Mouse (Mus musculus) macrophage (primary cell): ENCODE results near the gene Draxin. TPM values are rescaled to one million over a fixed set of nuclear protein-coding genes. Genes with fewer than 3 reads are reported as not detected.
A peak's percentile ranks its signal among the peaks of the same experiment; 100 is the strongest.

ENCODE experiments used
- H3K27ac ChIP-seq: fragments of 350-480 bp; formaldehyde crosslinking; 2 replicates; pipeline ENCODE4 v1.9.0; 2021
- H3K36me3 ChIP-seq: fragments of 350-480 bp; formaldehyde crosslinking; 2 replicates; pipeline ENCODE4 v1.9.0; 2021; ENCODE audit errors: inconsistent target
- H3K4me3 ChIP-seq: fragments of 350-480 bp; formaldehyde crosslinking; 2 replicates; pipeline ENCODE4 v1.9.0; 2021; ENCODE audit errors: inconsistent target
- H3K79me2 ChIP-seq: fragments of 350-480 bp; formaldehyde crosslinking; 2 replicates; pipeline ENCODE4 v1.9.0; 2021; ENCODE audit errors: inconsistent target
- WGBS: methylation state at CpG from one replicate; pipeline ENCODE4 v1.1.7; 2026; ENCODE audit warnings: inconsistent platforms; ENCODE audit not compliant: missing documents; 5-methylcytosine and 5-hydroxymethylcytosine counted together
- polyA plus RNA-seq: library from polyadenylated mRNA; stranded (reverse); fragments of 250-400 nt; gene quantifications from 3 replicates; pipeline ENCODE4 v1.2.4, GENCODE M21; 2018; ENCODE audit warnings: inconsistent platforms

Gene Draxin
- polyA plus RNA-seq, 1 experiment from 2014 or later = not detected

GRCm38 (mm10) chr4:148089166-148089565 lies 41.3 kb downstream of the Draxin start:
- H3K4me3 ChIP-seq = no peak overlapping the region
- peaks cover 16% of the 10 kb centered on the region; the same call in 1 of the 2 replicates for H3K79me2 ChIP-seq
- WGBS = 100% methylated on average over 4 of the region's 4 CpGs
- no peak overlapping the region for H3K27ac ChIP-seq
- no peaks in the 10 kb centered on the region for H3K36me3 ChIP-seq

GRCm38 (mm10) chr4:148087907-148088527 lies 42.5 kb downstream of the Draxin start, which contains the start of gene Agtrap:
Agtrap (minus strand) TSS chr4:148088031.
- H3K36me3 ChIP-seq = no peaks in the 10 kb centered on the region
- WGBS = 7% methylated on average over 34 of the region's 34 CpGs
- H3K27ac ChIP-seq = peak within 1 kb of the TSS; percentile 33
- peaks cover 16% of the 10 kb centered on the region; the same call in 1 of the 2 replicates for H3K79me2 ChIP-seq
- H3K4me3 ChIP-seq = peak within 1 kb of the TSS; percentile 54

GRCm38 (mm10) chr4:148087091-148087906 lies 43.2 kb downstream of the Draxin start:
- no peaks in the 10 kb centered on the region for H3K36me3 ChIP-seq
- WGBS = 4% methylated on average over 29 of the region's 30 CpGs
- H3K79me2 ChIP-seq = peaks cover 16% of the 10 kb centered on the region; the same call in 1 of the 2 replicates
- no peak overlapping the region; the same call in 1 of the 2 replicates for H3K27ac ChIP-seq
- H3K4me3 ChIP-seq = peak overlapping the region; percentile 54

- H3K4me3 ChIP-seq = no peak overlapping the region
- WGBS = 75% methylated on average over 3 of the region's 3 CpGs
- H3K27ac ChIP-seq = no peak overlapping the region
- H3K36me3 ChIP-seq = peaks cover 13% of the 10 kb centered on the region
- peaks cover 16% of the 10 kb centered on the region; the same call in 1 of the 2 replicates for H3K79me2 ChIP-seq
These were observed 44.6 kb downstream of the Draxin start for GRCm38 (mm10) chr4:148085907-148086305.

GRCm38 (mm10) chr4:148085131-148085906 lies 45.2 kb downstream of the Draxin start:
- WGBS = 65% methylated on average over 10 of the region's 10 CpGs
- Histone ChIP-seq H3K4me3 (no peak overlapping the region), H3K27ac (no peak overlapping the region)

GRCm38 (mm10) chr4:148084261-148084714 lies 46.2 kb downstream of the Draxin start:
- Histone ChIP-seq H3K36me3 (peaks cover 29% of the 10 kb centered on the region), H3K4me3 (no peak overlapping the region), H3K79me2 (peaks cover 16% of the 10 kb centered on the region; the same call in 1 of the 2 replicates), H3K27ac (no peak overlapping the region)
- WGBS = 39% methylated on average over 6 of the region's 8 CpGs

More at GRCm38 (mm10) chr4:148085131-148085906, 45.2 kb downstream of the Draxin start:
- Histone ChIP-seq H3K36me3 (peaks cover 19% of the 10 kb centered on the region), H3K79me2 (peaks cover 16% of the 10 kb centered on the region; the same call in 1 of the 2 replicates)

GRCm38 (mm10) chr4:148083176-148083899 lies 47.2 kb downstream of the Draxin start:
- WGBS = 34% methylated on average over 21 of the region's 21 CpGs
- no peak overlapping the region for H3K27ac ChIP-seq
- peaks cover 30% of the 10 kb centered on the region for H3K36me3 ChIP-seq
- no peak overlapping the region for H3K4me3 ChIP-seq
- H3K79me2 ChIP-seq = peaks cover 16% of the 10 kb centered on the region; the same call in 1 of the 2 replicates

- Histone ChIP-seq H3K36me3 (peaks cover 30% of the 10 kb centered on the region), H3K79me2 (peaks cover 16% of the 10 kb centered on the region; the same call in 1 of the 2 replicates), H3K27ac (no peak overlapping the region), H3K4me3 (no peak overlapping the region)
- 51% methylated on average over 12 of the region's 12 CpGs for WGBS
These were observed 48.0 kb downstream of the Draxin start for GRCm38 (mm10) chr4:148082257-148083044.

- Histone ChIP-seq H3K4me3 (no peak overlapping the region), H3K36me3 (peaks cover 30% of the 10 kb centered on the region), H3K27ac (no peak overlapping the region), H3K79me2 (peaks cover 4% of the 10 kb centered on the region; the same call in 1 of the 2 replicates)
- WGBS = 87% methylated on average over 10 of the region's 10 CpGs
These were observed 49.3 kb downstream of the Draxin start for GRCm38 (mm10) chr4:148081201-148081600.

GRCm38 (mm10) chr4:148080597-148080973 lies 49.9 kb downstream of the Draxin start:
- Histone ChIP-seq H3K36me3 (peaks cover 30% of the 10 kb centered on the region), H3K27ac (no peak overlapping the region), H3K79me2 (no peaks in the 10 kb centered on the region; the same call in 1 of the 2 replicates), H3K4me3 (no peak overlapping the region)
- 88% methylated on average over 1 of the region's 1 CpGs for WGBS

- Histone ChIP-seq H3K79me2 (no peaks in the 10 kb centered on the region; the same call in 1 of the 2 replicates), H3K27ac (no peak overlapping the region), H3K4me3 (no peak overlapping the region), H3K36me3 (peaks cover 30% of the 10 kb centered on the region)
- WGBS = 98% methylated on average over 8 of the region's 8 CpGs
These were observed 50.4 kb downstream of the Draxin start for GRCm38 (mm10) chr4:148079944-148080596.

- WGBS = 90% methylated on average over 5 of the region's 6 CpGs
- H3K79me2 ChIP-seq = no peaks in the 10 kb centered on the region
- peaks cover 30% of the 10 kb centered on the region for H3K36me3 ChIP-seq
- no peak overlapping the region for H3K27ac ChIP-seq
- H3K4me3 ChIP-seq = no peak overlapping the region
These were observed 51.3 kb downstream of the Draxin start for GRCm38 (mm10) chr4:148079212-148079611.

- Histone ChIP-seq H3K4me3 (no peak overlapping the region), H3K27ac (no peak overlapping the region), H3K79me2 (no peaks in the 10 kb centered on the region), H3K36me3 (peaks cover 16% of the 10 kb centered on the region)
- WGBS = 93% methylated on average over 6 of the region's 6 CpGs
These were observed 54.6 kb downstream of the Draxin start for GRCm38 (mm10) chr4:148075881-148076280.
